Mouse (Mus musculus) liver, embryonic 14.5 days (tissue): ENCODE measurements at regions not wholly inside any gene's neighbourhood (a gene's known extent, or its start where the extent isn't known, plus 50 kb on each side); places are given as distances from the start of the nearest gene placed in this dataset.
"Not testable (repeated sequence)": the region's sequence is repeated elsewhere in the genome, so short reads cannot be mapped to it uniquely, and the experiment has no call there.

Experiments used
- ATAC-seq: fragments of 200-750 bp; cut with Nextera tagmentation; 2 replicates; pipeline ENCODE4 v1.8.0; 2017; ENCODE audit warnings: moderate number of reproducible peaks, mild to moderate bottlenecking, moderate library complexity; ENCODE audit not compliant: insufficient read depth
- DNase-seq, 3 experiments: peaks; one replicate each; pipeline ENCODE4 v3.0.0-alpha.2; 2012 to 2013; ENCODE audit warnings: low read depth in 3 of 3, low spot score in 3 of 3
- H3K27ac ChIP-seq: fragments of 300-500 bp; sonication (generic); 2 replicates; pipeline ENCODE4 v1.5.1; 2014; ENCODE audit warnings: moderate library complexity, mild to moderate bottlenecking, control low read depth, inconsistent platforms
- H3K27me3 ChIP-seq: fragments of 300-500 bp; sonication (generic); 2 replicates; pipeline ENCODE4 v1.6.1; 2014; ENCODE audit warnings: mild to moderate bottlenecking, low read length, moderate library complexity; ENCODE audit not compliant: control insufficient read depth, insufficient read depth
- H3K36me3 ChIP-seq: fragments of 300-500 bp; sonication (generic); replicated peaks from 2 replicates; pipeline ENCODE4 v1.6.1; 2014; ENCODE audit warnings: low read depth; ENCODE audit not compliant: control insufficient read depth, insufficient read depth
- H3K4me1 ChIP-seq, 2 experiments: fragments of 200-500 bp in 1 of 2; fragments of 300-500 bp in 1 of 2; sonication (generic) in 1 of 2; replicated peaks; 2 replicates each; pipeline ENCODE4 v1.6.1; 2012 to 2014; ENCODE audit warnings: antibody characterized with exemption in 1 of 2, inconsistent platforms in 1 of 2, low read length in 1 of 2; ENCODE audit not compliant: control insufficient read depth in 2 of 2, insufficient read depth in 2 of 2
- H3K4me2 ChIP-seq: fragments of 300-500 bp; sonication (generic); 2 replicates; pipeline ENCODE4 v1.6.1; 2014; ENCODE audit warnings: low read depth, mild to moderate bottlenecking, control low read depth, moderate library complexity
- H3K4me3 ChIP-seq, 2 experiments: fragments of 200-500 bp in 1 of 2; fragments of 300-500 bp in 1 of 2; sonication (generic) in 1 of 2; 2 replicates each; pipeline ENCODE4 v1.5.1; 2012 to 2014; ENCODE audit warnings: low read depth in 2 of 2, low read length in 2 of 2, mild to moderate bottlenecking in 2 of 2, control low read depth in 1 of 2, inconsistent platforms in 1 of 2, moderate library complexity in 1 of 2; ENCODE audit not compliant: insufficient read depth in 1 of 2
- H3K9ac ChIP-seq: fragments of 300-500 bp; sonication (generic); replicated peaks from 2 replicates; pipeline ENCODE4 v1.6.1; 2014; ENCODE audit warnings: mild to moderate bottlenecking, control low read depth, moderate library complexity
- H3K9me3 ChIP-seq: fragments of 300-500 bp; sonication (generic); 2 replicates; pipeline ENCODE4 v1.6.1; 2016; ENCODE audit warnings: low read length, mixed read lengths; ENCODE audit not compliant: control insufficient read depth
- WGBS: fragments of 180-500 bp; shearing (Covaris S2); extraction: QIAGEN DNeasy Blood & Tissue Kit; methylation state at CpG from one replicate; pipeline ENCODE4 v1.1.7; 2014; ENCODE audit not compliant: insufficient replicate concordance; 5-methylcytosine and 5-hydroxymethylcytosine counted together

- not testable (repeated sequence) for H3K9me3 ChIP-seq, H3K4me3 ChIP-seq, H3K4me1 ChIP-seq, H3K9ac ChIP-seq, H3K27ac ChIP-seq, DNase-seq, H3K4me2 ChIP-seq, H3K36me3 ChIP-seq, H3K27me3 ChIP-seq, ATAC-seq
These were observed 713.7 kb upstream of the Olfr1507 start for GRCm38 (mm10) chr14:53209258-53209657.

- not testable (repeated sequence) for H3K4me2 ChIP-seq, H3K9me3 ChIP-seq, H3K27me3 ChIP-seq, H3K4me1 ChIP-seq, H3K27ac ChIP-seq, DNase-seq, H3K4me3 ChIP-seq, H3K9ac ChIP-seq, ATAC-seq, H3K36me3 ChIP-seq
- no CpG with 5 or more reads among the region's 3 CpGs for WGBS
These were observed 695.4 kb upstream of the Olfr1507 start for GRCm38 (mm10) chr14:53190931-53191330.

GRCm38 (mm10) chr14:53174099-53174498 is 678.5 kb upstream of the Olfr1507 start:
- H3K9ac ChIP-seq, H3K27me3 ChIP-seq, ATAC-seq, H3K4me3 ChIP-seq, H3K36me3 ChIP-seq, H3K4me1 ChIP-seq, H3K4me2 ChIP-seq, H3K9me3 ChIP-seq, DNase-seq, H3K27ac ChIP-seq: not testable (repeated sequence)

- WGBS: no CpG with 5 or more reads among the region's 2 CpGs
- H3K4me1 ChIP-seq, H3K27me3 ChIP-seq, DNase-seq, H3K4me2 ChIP-seq, H3K9ac ChIP-seq, H3K4me3 ChIP-seq, H3K9me3 ChIP-seq, H3K27ac ChIP-seq, H3K36me3 ChIP-seq, ATAC-seq: not testable (repeated sequence)
These were observed 670.8 kb upstream of the Olfr1507 start for GRCm38 (mm10) chr14:53166327-53166726.

GRCm38 (mm10) chr14:53159012-53159411 is 663.5 kb upstream of the Olfr1507 start:
- H3K4me3 ChIP-seq, H3K9me3 ChIP-seq: not testable (repeated sequence)
- WGBS: no CpG with 5 or more reads among the region's 2 CpGs

GRCm38 (mm10) chr14:53134783-53135182 is 639.2 kb upstream of the Olfr1507 start:
- H3K27ac ChIP-seq, H3K4me1 ChIP-seq, DNase-seq, H3K27me3 ChIP-seq, ATAC-seq, H3K9ac ChIP-seq, H3K36me3 ChIP-seq, H3K4me3 ChIP-seq, H3K9me3 ChIP-seq, H3K4me2 ChIP-seq: not testable (repeated sequence)

More at GRCm38 (mm10) chr14:53159012-53159411, 663.5 kb upstream of the Olfr1507 start:
- not testable (repeated sequence) for H3K36me3 ChIP-seq, H3K4me1 ChIP-seq, H3K27me3 ChIP-seq, H3K4me2 ChIP-seq, H3K9ac ChIP-seq, H3K27ac ChIP-seq, ATAC-seq, DNase-seq
